Mouse (Mus musculus) telencephalon, adult 2 months (tissue): ENCODE data around the gene Arfgef2.

Source experiments
- DNase-seq: peaks from one replicate; pipeline ENCODE4 v3.0.0-alpha.2; 2011; ENCODE audit warnings: low read depth, low spot score

Gene Arfgef2

DNA sequence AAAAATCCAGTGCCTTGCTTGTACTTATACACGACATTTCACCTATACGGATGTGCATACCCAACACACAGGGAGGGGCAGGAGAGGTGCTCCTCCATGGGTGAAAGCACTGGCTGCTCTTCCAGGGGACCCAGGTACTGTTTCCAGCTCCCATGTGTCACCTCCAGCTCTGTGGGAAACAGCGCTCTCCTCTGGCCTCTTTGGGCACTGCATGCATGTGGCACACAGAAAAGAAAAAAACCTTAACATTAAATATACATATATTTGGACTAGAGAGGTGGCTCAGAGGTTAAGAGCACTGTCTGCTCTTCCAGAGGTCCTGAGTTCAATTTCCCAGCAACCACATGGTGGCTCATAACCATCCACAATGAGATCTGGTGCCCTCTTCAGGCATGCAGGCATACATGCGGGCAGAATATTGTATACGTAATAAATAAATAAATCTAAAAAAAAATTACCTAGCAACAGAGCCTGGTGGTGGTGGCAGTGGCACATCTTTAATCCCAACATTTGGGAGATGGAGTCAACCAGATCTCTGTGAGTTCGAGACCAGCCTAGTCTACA, 98.4 kb downstream of the Arfgef2 start:
- no peak for DNase-seq

DNA sequence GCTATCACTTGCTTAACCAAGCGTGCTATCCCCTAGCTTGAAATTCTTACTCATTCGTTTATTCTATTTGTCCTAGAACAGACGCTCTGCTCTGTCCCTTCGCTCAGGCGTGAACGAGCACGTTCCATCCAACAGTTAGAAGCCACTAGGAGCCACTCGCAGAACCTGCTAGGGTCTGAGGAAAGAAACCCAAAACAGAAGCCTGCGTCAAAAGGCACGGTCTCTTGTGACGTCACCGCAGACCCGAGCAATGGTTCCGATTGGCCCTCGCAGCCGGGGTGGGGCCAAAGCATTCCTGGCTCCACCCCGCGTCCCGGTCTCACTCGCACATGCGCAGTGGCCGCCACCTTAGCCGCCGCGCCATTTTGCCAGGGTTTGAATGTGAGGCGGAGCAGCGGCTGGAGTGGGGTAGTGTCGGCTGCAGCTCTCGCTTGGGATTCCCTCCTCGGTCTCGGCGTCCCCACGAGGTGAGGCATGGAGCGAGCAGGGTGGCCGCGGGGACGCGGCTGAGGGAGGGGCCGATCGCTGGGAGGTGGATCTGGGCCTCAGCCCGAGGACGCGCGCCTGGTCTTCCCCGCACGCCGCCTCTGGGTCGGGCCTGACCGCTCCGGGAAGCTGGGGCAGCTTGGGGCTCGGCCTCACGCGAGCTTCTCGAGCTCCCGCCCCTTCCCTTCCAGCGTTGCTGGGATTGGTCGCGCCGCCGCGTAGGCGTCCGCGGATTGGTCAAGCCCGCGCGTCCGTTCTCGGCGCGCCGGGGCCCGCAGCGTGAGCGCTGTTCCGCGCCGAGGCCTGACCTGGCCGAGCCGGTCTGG, 100.5 kb downstream of the Arfgef2 start, which contains the start of gene Cse1l:
Gene Cse1l, plus strand, starts transcription at position 330 of the 812 bp plus-strand sequence.
- peak; percentile 93 for DNase-seq

DNA sequence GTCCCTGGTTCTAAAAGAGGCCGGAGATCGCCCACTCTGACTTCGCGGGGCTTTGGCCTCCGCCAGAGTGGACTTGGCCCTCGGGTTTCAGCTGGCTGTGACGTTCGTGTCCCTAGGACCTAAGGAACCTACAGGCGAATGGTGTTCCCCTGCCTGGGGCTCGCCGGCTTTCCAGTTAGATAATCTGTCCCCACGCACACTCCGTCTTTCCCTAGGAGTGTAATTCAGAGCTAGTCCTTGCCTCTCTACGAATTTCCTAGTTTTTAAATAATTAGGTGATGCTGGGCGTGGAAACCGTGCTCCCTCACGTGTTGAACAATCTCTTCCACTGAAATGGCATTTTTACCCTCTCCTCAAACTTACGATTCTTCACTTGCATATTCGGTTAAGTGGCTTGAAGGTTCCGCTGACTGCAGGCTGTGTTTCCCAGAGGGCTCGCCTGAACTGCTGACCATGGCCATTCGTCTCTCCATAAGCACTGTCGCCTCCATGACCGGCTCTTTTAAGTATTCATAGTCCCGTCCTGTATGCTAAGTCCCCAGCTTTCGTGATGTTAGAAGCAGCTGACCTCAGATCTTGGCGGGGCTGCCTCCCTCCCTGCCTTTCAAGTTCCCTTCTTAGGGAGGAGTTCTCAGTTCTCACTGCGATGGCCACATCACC, 101.3 kb downstream of the Arfgef2 start:
- DNase-seq = no peak

DNA sequence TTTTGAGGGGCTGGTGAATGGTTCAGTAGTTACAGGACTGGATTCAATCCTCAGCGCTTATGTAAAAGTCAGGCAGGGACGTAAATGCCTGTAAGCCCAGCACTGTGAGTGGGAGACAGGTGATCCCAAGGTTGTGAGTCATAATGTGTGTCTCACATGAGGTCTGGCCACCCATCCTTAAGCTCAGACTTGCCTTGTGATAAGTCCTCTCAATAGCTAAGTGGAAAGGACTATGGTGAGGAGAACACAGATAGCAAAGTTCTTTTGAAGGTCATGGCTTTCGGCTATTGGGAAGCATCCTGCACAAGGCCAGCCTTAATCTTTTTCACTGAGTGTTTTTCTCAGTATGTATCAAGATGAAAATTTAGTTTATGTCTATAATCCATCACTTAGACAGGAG, 104.3 kb downstream of the Arfgef2 start:
- no peak for DNase-seq

DNA sequence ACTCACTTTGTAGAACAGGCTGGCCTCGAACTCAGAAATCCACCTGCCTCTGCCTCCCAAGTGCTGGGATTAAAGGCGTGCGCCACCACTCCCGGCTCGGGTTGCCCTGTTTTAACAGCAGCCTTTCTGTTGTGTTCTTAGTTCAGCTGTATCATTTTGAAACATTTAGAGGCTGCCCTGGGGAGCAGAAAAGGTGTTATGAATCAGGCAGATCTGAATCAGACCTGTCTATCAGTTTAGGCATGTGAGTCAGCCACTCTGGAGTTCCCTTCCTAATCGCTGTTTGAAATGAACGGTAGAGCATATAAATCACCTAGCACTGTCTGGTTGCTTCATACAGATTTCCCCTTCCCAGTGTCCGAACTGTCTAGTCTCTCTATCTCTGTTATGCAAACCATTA, 105.1 kb downstream of the Arfgef2 start:
- no peak for DNase-seq

DNA sequence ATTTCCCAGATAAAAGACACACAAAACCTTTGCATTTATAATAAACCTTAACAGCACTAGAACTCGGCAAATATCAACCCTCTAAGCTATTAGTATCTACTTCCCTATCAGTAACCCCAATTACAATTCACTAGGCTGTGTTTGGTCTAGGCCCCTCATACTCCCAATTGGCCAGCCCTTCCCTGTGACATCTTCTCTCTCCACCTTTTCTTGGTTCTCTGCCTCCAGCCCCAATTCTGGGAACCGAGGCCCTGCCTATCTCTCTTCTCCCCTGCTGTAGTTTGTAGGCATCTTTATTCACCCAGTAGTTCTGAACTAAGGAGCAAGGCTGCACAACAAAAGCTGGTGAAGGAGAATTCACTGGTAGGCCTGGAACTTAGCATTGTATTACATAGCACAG, 118.6 kb downstream of the Arfgef2 start:
- no peak for DNase-seq

DNA sequence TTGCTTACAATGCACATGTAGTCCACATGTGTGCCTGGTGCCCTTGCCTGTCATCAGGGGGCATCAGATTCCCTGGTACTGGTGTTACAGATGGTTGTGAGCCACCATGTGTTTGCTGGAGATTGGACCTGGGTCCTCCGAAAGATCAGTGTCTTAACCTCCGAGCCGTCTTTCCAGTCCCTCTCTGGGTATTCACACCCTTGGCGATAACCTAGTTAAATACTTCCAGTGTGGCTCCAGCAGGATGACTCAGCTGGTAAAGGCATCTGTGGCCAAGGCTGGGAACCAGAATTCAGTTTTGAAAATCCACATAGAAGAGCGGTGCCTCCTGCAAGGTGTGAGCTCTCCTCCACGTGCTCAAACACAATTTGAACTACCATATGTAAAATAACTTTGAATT, 128.6 kb downstream of the Arfgef2 start:
- peak; percentile 27 for DNase-seq

DNA sequence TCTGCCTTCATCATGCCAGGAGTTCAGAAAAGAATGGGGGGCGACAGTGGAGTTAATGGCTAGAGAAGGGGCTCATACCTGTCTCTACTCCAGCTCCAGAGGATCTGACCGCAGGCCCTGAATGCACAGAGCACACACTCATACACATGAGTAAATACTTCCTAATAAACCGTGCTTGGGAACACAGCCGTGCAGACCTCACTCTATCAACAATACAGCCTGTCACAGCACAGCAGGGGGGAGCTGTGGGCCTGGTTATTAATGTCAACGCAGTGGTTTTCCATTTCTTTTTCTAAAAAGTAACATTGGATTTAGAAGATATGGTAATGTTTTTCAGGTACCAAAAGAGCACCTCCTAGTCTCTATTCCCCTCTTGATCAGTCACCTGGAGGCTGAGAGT, 129.0 kb downstream of the Arfgef2 start:
- DNase-seq = no peak

DNA sequence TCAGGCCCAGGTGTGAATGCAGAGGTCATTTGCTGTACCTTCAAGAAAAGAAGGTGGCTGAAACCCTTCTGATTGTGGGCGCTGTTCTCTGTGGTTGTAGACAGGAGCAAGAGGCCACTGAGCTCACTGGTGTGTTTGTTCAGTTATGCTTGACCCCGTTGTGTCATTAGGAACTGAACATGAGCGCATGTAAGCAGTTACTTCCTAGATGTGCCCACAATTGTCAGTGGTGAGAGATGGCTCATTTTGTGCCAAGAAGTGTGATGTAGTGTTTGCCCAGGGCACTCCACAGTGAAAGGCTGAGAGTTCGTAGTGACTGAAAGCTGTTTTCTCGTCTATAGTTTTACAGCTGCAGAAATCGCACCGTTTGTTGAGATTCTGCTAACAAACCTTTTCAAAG, 130.2 kb downstream of the Arfgef2 start:
- no peak for DNase-seq

DNA sequence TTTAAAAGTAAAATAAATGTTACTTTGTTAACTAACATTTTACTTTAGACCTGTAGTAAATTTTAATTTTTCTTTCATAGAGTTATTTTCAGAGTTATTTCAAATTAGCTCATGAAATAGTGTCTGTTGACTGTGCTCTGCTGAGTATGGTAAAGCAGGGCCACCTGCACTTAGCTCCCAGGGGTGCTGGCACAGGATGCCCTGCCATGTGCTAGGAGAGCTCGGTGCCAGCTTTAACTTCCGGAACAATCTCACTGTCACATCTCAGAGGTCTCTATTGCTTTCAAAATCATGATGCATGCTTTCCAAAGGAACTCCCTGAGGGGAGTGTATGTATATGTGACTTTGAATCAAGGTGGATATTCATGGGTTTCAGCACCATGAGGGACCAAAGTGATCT, 130.8 kb downstream of the Arfgef2 start:
- DNase-seq = no peak

DNA sequence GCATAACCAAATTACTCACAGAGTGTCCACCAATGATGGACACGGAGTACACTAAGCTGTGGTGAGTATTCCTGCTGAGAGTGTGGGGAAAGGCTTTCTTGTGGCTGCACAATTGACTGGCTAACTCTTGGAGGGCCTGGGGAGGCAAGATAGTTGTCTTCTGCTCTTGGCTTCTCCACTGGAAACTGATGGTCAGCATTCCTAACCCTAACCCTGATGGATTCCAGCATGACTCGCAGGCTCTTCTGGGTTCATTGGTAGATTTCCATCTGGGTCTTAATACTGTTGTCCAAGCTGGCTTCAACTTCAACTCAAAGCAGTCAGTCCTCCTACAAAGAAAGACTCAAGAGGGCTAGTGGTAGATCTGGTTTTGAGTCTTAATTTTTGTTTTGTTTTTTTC, 137.8 kb downstream of the Arfgef2 start:
- no peak for DNase-seq

DNA sequence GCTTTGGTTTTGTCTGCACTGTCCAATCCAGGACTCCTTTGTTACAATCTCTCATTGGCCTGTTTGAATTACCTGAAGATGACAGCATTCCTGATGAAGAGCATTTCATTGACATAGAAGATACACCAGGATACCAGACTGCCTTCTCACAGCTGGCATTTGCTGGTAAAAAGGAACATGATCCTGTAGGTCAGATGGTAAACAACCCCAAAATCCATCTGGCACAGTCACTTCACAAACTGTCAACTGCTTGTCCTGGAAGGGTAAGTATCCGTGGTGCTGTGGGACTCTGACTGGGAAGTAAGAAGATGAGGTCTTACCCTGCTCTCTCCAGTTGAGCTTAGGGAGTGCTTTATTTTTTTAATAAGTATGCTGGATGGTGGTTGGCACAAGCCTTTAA, 139.0 kb downstream of the Arfgef2 start:
- no peak for DNase-seq

DNA sequence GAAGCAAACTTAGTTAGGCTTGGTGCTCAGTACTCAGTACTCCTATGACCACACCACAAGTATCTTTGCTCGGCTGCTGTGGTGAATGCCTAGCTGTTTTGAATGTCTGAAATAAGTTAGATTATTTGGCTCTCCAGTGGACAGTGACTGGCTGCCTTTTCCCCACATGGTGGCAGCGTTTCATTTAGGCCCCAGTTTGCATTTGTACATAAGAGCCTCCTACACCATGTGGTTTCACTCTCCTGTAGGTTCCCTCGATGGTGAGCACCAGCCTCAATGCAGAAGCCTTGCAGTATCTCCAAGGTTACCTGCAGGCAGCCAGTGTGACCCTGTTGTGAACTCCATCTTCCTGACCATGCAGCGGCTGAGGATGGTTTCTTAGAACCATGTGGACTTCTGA, 140.1 kb downstream of the Arfgef2 start:
- no peak for DNase-seq
